Mouse (Mus musculus) spleen, adult 2 months (tissue): Measurements from ENCODE around the gene 1700102P08Rik.

Experiments used
- CTCF ChIP-seq: fragments of 200-500 bp; IDR thresholded peaks from 2 replicates; pipeline ENCODE4 v1.5.1; 2011; ENCODE audit warnings: mild to moderate bottlenecking, inconsistent platforms; ENCODE audit not compliant: insufficient read depth, insufficient read length, insufficient replicate concordance; ENCODE audit errors: extremely low read depth
- POLR2A ChIP-seq: fragments of 200-500 bp; IDR thresholded peaks from 2 replicates; pipeline ENCODE4 v1.6.1; 2011; ENCODE audit warnings: low read depth, low read length, inconsistent platforms

- no peak for TF ChIP-seq CTCF
- TF ChIP-seq POLR2A = no peak
These were observed 52.5 kb downstream of the 1700102P08Rik start for GRCm38 (mm10) chr9:108445125-108445524.
